Mouse (Mus musculus) brain, embryonic 18.5 days (tissue): ENCODE results near the gene Ank3.

ENCODE experiments used
- DNase-seq: peaks from one replicate; pipeline ENCODE4 v3.0.0-alpha.2; 2012; ENCODE audit warnings: low read depth, low spot score

Gene Ank3

GRCm38 (mm10) chr10:70045722-70046121 is 647.1 kb downstream of the Ank3 start:
- DNase-seq = no peak

GRCm38 (mm10) chr10:70049771-70050170 is 651.2 kb downstream of the Ank3 start:
- DNase-seq = no peak

GRCm38 (mm10) chr10:70055291-70055690 is 656.7 kb downstream of the Ank3 start:
- DNase-seq = no peak

GRCm38 (mm10) chr10:70057064-70057463 is 658.5 kb downstream of the Ank3 start:
- DNase-seq = no peak

- DNase-seq = peak; percentile 10
Measured at GRCm38 (mm10) chr10:70060021-70060688, 661.6 kb downstream of the Ank3 start.

GRCm38 (mm10) chr10:70060689-70061081 is 662.1 kb downstream of the Ank3 start:
- no peak for DNase-seq

- no peak for DNase-seq
Measured at GRCm38 (mm10) chr10:70063881-70064555, 665.4 kb downstream of the Ank3 start.

GRCm38 (mm10) chr10:70065191-70065590 is 666.6 kb downstream of the Ank3 start:
- DNase-seq = no peak

- DNase-seq = no peak
Measured at GRCm38 (mm10) chr10:70066497-70067168, 668.1 kb downstream of the Ank3 start.

GRCm38 (mm10) chr10:70067169-70068115 is 668.9 kb downstream of the Ank3 start:
- DNase-seq = no peak

GRCm38 (mm10) chr10:70069321-70069720 is 670.7 kb downstream of the Ank3 start:
- DNase-seq = no peak

- no peak for DNase-seq
Measured at GRCm38 (mm10) chr10:70071334-70071733, 672.8 kb downstream of the Ank3 start.
